Mouse (Mus musculus) intestine, embryonic 15.5 days (tissue): ENCODE measurements around the gene Zfp607a. TPM values are rescaled to one million over a fixed set of nuclear protein-coding genes. Genes with fewer than 3 reads are reported as not detected.
A peak's percentile ranks its signal among the peaks of the same experiment; 100 is the strongest.
"Not testable (repeated sequence)": the region's sequence is repeated elsewhere in the genome, so short reads cannot be mapped to it uniquely, and the experiment has no call there.

ENCODE experiments used
- ATAC-seq: fragments of 200-750 bp; cut with Nextera tagmentation; 2 replicates; pipeline ENCODE4 v1.8.0; 2017; ENCODE audit warnings: moderate TSS enrichment, moderate library complexity
- H3K27ac ChIP-seq: fragments of 300-500 bp; sonication (generic); 2 replicates; pipeline ENCODE4 v1.5.1; 2015; ENCODE audit warnings: mild to moderate bottlenecking, inconsistent platforms
- H3K27me3 ChIP-seq: fragments of 300-500 bp; sonication (generic); replicated peaks from 2 replicates; pipeline ENCODE4 v1.6.1; 2015; ENCODE audit warnings: inconsistent platforms
- H3K36me3 ChIP-seq: fragments of 300-500 bp; sonication (generic); 2 replicates; pipeline ENCODE4 v1.6.1; 2015; ENCODE audit warnings: inconsistent platforms
- H3K4me1 ChIP-seq: fragments of 300-500 bp; sonication (generic); replicated peaks from 2 replicates; pipeline ENCODE4 v1.6.1; 2015; ENCODE audit warnings: inconsistent platforms
- H3K4me2 ChIP-seq: fragments of 300-500 bp; sonication (generic); replicated peaks from 2 replicates; pipeline ENCODE4 v1.6.1; 2015; ENCODE audit warnings: mild to moderate bottlenecking, inconsistent platforms
- H3K4me3 ChIP-seq: fragments of 300-500 bp; sonication (generic); replicated peaks from 2 replicates; pipeline ENCODE4 v1.5.1; 2015; ENCODE audit warnings: inconsistent platforms
- H3K9ac ChIP-seq: fragments of 300-500 bp; sonication (generic); 2 replicates; pipeline ENCODE4 v1.6.1; 2015; ENCODE audit warnings: inconsistent platforms
- H3K9me3 ChIP-seq: fragments of 300-500 bp; sonication (generic); 2 replicates; pipeline ENCODE4 v1.6.1; 2016; ENCODE audit warnings: inconsistent platforms
- WGBS: fragments of 180-500 bp; shearing (Covaris S2); methylation state at CpG from one replicate; pipeline ENCODE4 v1.1.7; 2015; 5-methylcytosine and 5-hydroxymethylcytosine counted together
- polyA plus RNA-seq: library from polyadenylated mRNA; unstranded; fragments of >200 nt; fragmentation: Nextera tagmentation; extraction: Ambion mirVana; gene quantifications from 2 replicates; pipeline ENCODE4 v1.2.1, GENCODE M21; 2015

Gene Zfp607a
- polyA plus RNA-seq: 3.4 and 3.9 TPM in 2 replicates

DNA sequence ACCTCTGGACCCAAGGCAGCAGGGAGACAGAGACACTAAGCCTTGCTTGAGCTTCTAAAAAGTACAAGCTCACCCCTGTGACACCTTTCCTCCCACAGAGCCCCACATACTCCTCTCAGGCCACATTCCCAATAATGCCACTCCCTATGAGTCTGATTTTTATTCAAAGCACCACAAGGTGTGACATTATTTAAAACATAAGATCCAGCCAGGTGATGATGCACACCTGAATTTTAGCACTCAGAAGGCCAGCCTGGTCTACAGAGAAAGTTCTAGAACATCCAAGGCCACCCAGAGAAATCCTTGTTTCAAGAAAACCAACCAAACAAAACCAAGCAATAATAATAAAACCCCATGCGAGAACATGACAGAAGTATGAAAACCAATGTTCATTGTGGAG lies at the start of gene Zfp607a:
TSS of gene Zfp607a (plus strand) at position 301 of the 400 bp plus-strand sequence.
- Histone ChIP-seq H3K4me1 (0 out of 2 replicates have a peak, but pooled peaks cover 5% of the 10 kb centered on the region), H3K9ac (no peak within 1 kb of the TSS), H3K9me3 (no peaks in the 10 kb centered on the region), H3K27me3 (no peaks in the 10 kb centered on the region), H3K27ac (no peak within 1 kb of the TSS), H3K36me3 (peaks cover 3% of the 10 kb centered on the region; the same call in 1 of the 2 replicates), H3K4me3 (no peak within 1 kb of the TSS), H3K4me2 (no peak within 1 kb of the TSS)
- no peak for ATAC-seq
- WGBS: 95% methylated on average over 1 of the region's 1 CpGs

DNA sequence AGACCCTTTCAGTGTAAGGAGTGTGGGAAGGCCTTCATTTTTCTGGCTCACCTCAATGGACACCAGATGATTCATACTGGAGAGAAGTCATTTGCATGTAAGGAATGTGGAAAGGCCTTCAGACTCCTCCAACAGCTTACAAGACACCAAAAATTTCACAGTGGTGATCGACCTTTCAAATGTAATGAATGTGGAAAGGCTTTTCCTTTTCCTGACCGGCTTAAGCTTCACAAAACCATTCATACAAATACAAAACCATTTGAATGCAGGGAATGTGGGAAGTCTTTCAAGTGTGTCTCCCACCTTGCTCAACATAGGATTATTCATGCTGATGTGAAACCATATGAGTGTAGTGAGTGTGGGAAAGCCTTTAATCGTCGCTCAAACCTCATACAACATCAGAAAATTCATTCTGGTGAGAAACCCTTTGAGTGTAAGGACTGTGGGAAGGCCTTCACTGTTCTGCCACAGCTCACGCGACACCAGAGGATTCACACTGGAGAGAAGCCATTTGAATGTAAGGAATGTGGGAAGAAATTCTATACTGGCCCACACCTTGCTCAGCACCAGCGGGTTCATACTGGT lies 38.7 kb upstream of the Zfp607a start:
- Histone ChIP-seq H3K9ac (no peak overlapping the region), H3K4me3 (no peak overlapping the region), H3K36me3 (peaks cover 12% of the 10 kb centered on the region; the same call in 1 of the 2 replicates), H3K4me2 (no peak overlapping the region), H3K4me1 (no peaks in the 10 kb centered on the region), H3K9me3 (no peaks in the 10 kb centered on the region), H3K27ac (no peak overlapping the region), H3K27me3 (no peaks in the 10 kb centered on the region)
- 96% methylated on average over 7 of the region's 7 CpGs for WGBS
- ATAC-seq: no peak

- no peak for ATAC-seq
- Histone ChIP-seq H3K9ac (no peak overlapping the region), H3K4me3 (no peak overlapping the region), H3K4me1 (no peaks in the 10 kb centered on the region), H3K9me3 (no peaks in the 10 kb centered on the region), H3K27me3 (no peaks in the 10 kb centered on the region), H3K27ac (no peak overlapping the region), H3K36me3 (peaks cover 12% of the 10 kb centered on the region; the same call in 1 of the 2 replicates), H3K4me2 (no peak overlapping the region)
These were observed 34.7 kb upstream of the Zfp607a start for GRCm38 (mm10) chr7:27822611-27823010.

DNA sequence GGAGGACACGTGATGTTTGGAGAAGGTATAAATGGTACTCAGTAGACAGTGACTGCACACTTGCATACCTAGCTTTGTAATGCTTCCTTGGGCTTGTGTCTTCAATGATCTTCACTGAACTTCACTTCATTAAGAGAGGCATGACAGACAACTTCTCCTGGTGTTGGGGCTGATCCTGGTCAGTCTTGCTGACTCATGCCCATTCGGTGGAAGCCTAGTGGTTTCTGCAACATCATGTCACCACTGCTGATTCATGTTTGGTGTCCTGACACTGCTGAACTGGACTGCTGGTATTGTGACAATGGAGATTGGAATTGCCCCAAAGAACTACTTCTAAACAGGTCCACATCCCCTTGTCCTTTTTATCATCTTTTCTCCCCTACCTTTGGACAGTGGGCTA lies 23.2 kb upstream of the Zfp607a start:
- Histone ChIP-seq H3K4me3 (no peak overlapping the region), H3K27me3 (no peaks in the 10 kb centered on the region), H3K27ac (no peak overlapping the region), H3K4me1 (peaks cover under 1% of the 10 kb centered on the region; the same call in 1 of the 2 replicates), H3K36me3 (no peaks in the 10 kb centered on the region), H3K4me2 (no peak overlapping the region), H3K9me3 (no peaks in the 10 kb centered on the region), H3K9ac (no peak overlapping the region)
- WGBS: 97% methylated on average over 2 of the region's 2 CpGs
- ATAC-seq: no peak

DNA sequence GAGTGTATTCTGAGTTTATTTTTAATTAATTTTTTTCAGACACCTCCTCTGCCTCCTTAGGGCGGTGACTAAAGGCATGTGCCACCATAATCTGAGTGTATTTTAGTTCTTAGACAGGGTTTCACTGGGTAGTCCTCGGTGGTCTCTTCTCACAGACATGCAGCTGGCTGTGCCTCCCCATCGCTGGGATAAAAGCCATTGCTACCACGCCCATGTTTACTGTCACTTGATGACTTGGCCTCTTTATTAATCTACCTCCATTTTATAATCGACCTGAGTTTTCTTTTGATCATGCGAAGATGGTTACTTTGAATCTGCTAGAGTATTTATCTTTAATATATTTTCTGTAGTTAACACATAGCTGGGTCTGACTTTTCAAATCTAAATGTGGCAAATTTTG lies 19.4 kb upstream of the Zfp607a start:
- H3K4me2 ChIP-seq: peak overlapping the region; percentile 61
- no peaks in the 10 kb centered on the region for H3K27me3 ChIP-seq
- H3K27ac ChIP-seq: peak overlapping the region; percentile 71; the same call in 1 of the 2 replicates
- H3K4me1 ChIP-seq: peaks cover 3% of the 10 kb centered on the region; the same call in 1 of the 2 replicates
- H3K9me3 ChIP-seq: no peaks in the 10 kb centered on the region
- 22% methylated on average over 6 of the region's 6 CpGs for WGBS
- ATAC-seq: peak; percentile 42; the same call in 1 of the 2 replicates
- peak overlapping the region; percentile 48 for H3K4me3 ChIP-seq
- H3K9ac ChIP-seq: peak overlapping the region; percentile 50
- no peaks in the 10 kb centered on the region for H3K36me3 ChIP-seq

DNA sequence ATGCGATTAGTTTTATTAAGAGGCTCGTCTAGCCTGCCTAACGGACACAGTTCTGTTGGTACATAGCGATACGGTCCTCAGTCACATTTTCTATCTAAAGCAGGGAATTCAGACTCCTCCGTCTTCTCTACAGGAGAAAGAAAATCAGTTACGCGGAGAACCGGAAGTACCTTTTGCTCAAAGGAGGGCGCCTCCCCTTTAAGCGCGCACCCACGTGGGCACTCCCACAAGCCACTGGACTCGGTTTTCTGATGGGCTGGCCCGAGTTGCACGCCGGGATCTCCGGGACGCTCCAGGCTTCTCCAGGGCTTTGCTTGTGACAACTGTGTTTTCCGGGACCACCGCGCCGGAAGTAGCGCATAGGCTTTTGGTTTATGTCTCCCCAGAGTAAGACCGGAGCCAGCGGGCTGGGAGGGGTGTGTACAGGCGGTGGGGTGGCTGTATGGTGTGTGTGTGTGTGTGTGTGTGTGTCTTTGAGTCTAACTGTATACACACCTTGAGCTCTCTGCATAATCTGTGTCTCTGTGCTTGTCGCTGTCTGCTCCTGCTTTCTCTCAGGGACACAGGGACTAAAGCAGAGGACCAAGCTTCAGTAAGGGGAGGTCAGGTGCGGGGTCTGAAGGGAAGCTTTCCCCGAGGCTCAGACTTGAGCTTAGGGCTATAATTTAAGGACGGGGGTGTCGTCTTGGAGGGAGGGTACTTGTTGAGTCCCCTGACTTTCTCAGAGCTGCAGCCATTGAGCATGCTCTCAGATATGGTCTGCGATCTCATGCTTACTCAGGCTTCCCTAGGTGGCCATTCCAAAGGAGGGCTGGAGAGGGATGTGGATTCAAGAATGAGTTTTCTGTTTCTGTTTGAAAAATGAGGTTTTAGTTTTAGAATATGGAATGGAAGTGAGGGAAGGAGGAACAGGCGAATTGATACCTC lies 18.7 kb upstream of the Zfp607a start, which contains the start of gene Zfp59:
TSS of gene Zfp59 (plus strand) at position 285 of the 927 bp plus-strand sequence.
- Histone ChIP-seq H3K36me3 (no peaks in the 10 kb centered on the region), H3K9me3 (no peaks in the 10 kb centered on the region), H3K9ac (peak within 1 kb of the TSS; percentile 50), H3K4me2 (peak within 1 kb of the TSS; percentile 61), H3K27me3 (no peaks in the 10 kb centered on the region), H3K4me1 (peaks cover 3% of the 10 kb centered on the region; the same call in 1 of the 2 replicates), H3K27ac (peak within 1 kb of the TSS; percentile 71; the same call in 1 of the 2 replicates), H3K4me3 (peak within 1 kb of the TSS; percentile 48)
- ATAC-seq: peak; percentile 99
- 2% methylated on average over 34 of the region's 34 CpGs for WGBS

DNA sequence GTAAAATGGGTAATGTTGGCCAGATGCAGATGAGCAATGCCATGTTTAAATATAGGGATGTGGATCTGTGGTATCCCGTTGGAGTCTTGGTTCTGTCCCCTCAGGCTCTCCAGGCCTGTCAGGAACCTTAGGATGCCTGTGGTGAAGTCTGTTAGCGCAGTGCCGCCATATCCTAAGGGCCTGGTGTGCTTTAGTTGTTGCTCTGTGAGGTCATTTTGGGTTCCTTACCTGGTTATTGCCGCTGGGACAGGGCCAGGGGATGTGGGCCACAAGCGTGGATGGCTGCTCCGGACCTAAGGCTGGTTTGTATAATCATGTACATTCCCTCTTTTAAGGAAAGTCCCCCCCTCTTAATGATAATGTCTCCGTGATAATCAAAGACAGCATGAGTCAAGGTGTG lies 17.7 kb upstream of the Zfp607a start:
- no peaks in the 10 kb centered on the region for H3K27me3 ChIP-seq
- peaks cover 3% of the 10 kb centered on the region; the same call in 1 of the 2 replicates for H3K4me1 ChIP-seq
- no peak overlapping the region for H3K27ac ChIP-seq
- no peak overlapping the region; the same call in 1 of the 2 replicates for H3K9ac ChIP-seq
- peak overlapping the region; percentile 61 for H3K4me2 ChIP-seq
- no peaks in the 10 kb centered on the region for H3K9me3 ChIP-seq
- 96% methylated on average over 7 of the region's 7 CpGs for WGBS
- H3K4me3 ChIP-seq: no peak overlapping the region
- no peak for ATAC-seq
- no peaks in the 10 kb centered on the region for H3K36me3 ChIP-seq

DNA sequence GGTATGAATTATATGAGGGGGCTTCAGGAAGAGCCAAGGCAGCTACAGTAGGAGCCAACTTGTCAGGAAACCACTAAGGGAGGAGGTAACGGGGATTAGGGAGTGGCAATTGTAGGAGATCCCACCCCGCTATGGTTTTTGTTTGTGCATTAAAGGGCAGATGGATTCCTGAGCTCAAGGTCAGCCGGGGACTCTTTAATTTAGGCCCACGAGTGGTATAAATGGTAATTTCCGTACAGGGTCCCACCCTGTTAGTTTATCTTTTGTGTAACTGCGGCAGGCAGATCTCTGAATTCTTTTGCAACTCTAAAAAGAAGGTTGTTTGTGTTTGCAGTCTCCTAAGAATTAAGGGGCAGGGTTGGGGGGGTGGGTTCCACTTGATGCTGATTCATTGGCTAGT lies 17.2 kb upstream of the Zfp607a start:
- Histone ChIP-seq H3K4me3 (no peak overlapping the region), H3K36me3 (no peaks in the 10 kb centered on the region), H3K27ac (no peak overlapping the region), H3K9me3 (no peaks in the 10 kb centered on the region), H3K9ac (no peak overlapping the region), H3K4me2 (no peak overlapping the region), H3K27me3 (no peaks in the 10 kb centered on the region), H3K4me1 (peaks cover 3% of the 10 kb centered on the region; the same call in 1 of the 2 replicates)
- 91% methylated on average over 6 of the region's 6 CpGs for WGBS
- no peak for ATAC-seq

GRCm38 (mm10) chr7:27859301-27860251 lies 2.2 kb downstream of the Zfp607a start:
- Histone ChIP-seq H3K9ac (peak overlapping the region; percentile 61), H3K27me3 (no peaks in the 10 kb centered on the region), H3K4me2 (peak overlapping the region; percentile 78), H3K27ac (peak overlapping the region; percentile 94), H3K9me3 (no peaks in the 10 kb centered on the region), H3K4me1 (0 out of 2 replicates have a peak, but pooled peaks cover 5% of the 10 kb centered on the region), H3K36me3 (peaks cover 8% of the 10 kb centered on the region; the same call in 1 of the 2 replicates), H3K4me3 (peak overlapping the region; percentile 62)
- WGBS: 18% methylated on average over 10 of the region's 10 CpGs
- ATAC-seq: peak; percentile 77

GRCm38 (mm10) chr7:27860396-27861235 lies 3.3 kb downstream of the Zfp607a start:
- Histone ChIP-seq H3K27ac (peak overlapping the region; percentile 94), H3K27me3 (no peaks in the 10 kb centered on the region), H3K9ac (peak overlapping the region; percentile 61), H3K4me1 (0 out of 2 replicates have a peak, but pooled peaks cover 5% of the 10 kb centered on the region), H3K9me3 (no peaks in the 10 kb centered on the region), H3K4me2 (peak overlapping the region; percentile 78), H3K4me3 (peak overlapping the region; percentile 62), H3K36me3 (peaks cover 8% of the 10 kb centered on the region; the same call in 1 of the 2 replicates)
- peak; percentile 97 for ATAC-seq
- under 1% methylated on average over 22 of the region's 22 CpGs for WGBS

DNA sequence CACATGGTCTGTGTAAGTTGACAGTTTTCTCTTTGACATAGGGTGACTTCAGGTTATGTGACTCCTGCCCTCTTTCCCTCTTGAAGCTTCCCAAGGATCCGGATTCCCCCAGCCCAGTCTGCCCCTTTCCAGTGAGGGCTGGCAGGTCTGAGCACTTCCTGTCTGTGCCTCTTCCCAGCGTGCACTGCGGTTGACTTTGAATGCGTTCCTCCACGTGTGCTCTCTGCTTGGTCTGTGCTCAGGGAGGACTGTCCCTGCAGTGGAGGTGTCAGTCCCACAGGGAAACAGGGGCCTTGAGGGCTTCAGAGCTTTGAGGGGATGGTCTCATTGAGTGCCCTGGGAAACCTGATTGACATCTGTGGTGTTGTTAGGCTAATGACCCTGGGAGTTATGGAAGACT lies 5.3 kb downstream of the Zfp607a start:
- H3K4me2 ChIP-seq, H3K9me3 ChIP-seq, H3K4me3 ChIP-seq, H3K27me3 ChIP-seq, H3K9ac ChIP-seq, ATAC-seq, H3K36me3 ChIP-seq, H3K4me1 ChIP-seq, H3K27ac ChIP-seq: not testable (repeated sequence)
- 80% methylated on average over 5 of the region's 5 CpGs for WGBS
